Mouse (Mus musculus) brain, embryonic 14.5 days (tissue): ENCODE measurements around the gene Tspan11. TPM values are rescaled to one million over a fixed set of nuclear protein-coding genes. Genes with fewer than 3 reads are reported as not detected.

Experiments
- DNase-seq: peaks from one replicate; pipeline ENCODE4 v3.0.0-alpha.2; 2011; ENCODE audit warnings: low read depth
- CTCF ChIP-seq: fragments of 200-500 bp; IDR thresholded peaks from 2 replicates; pipeline ENCODE4 v1.5.1; 2012; ENCODE audit warnings: inconsistent platforms, mild to moderate bottlenecking, moderate library complexity, borderline replicate concordance; ENCODE audit not compliant: insufficient read depth, insufficient read length; ENCODE audit errors: extremely low read depth
- POLR2A ChIP-seq: fragments of 200-500 bp; IDR thresholded peaks from 2 replicates; pipeline ENCODE4 v1.6.1; 2012; ENCODE audit warnings: mild to moderate bottlenecking, inconsistent platforms, borderline replicate concordance; ENCODE audit not compliant: poor library complexity, insufficient read depth, insufficient read length, severe bottlenecking; ENCODE audit errors: extremely low read depth
- polyA plus RNA-seq: library from polyadenylated mRNA; depleted of rRNA; stranded (reverse); fragments of >200 nt; gene quantifications from 2 replicates; pipeline ENCODE4 v1.2.3, GENCODE M21; 2012

Tspan11 gene
- polyA plus RNA-seq, 1 experiment, result 8.0 TPM

- TF ChIP-seq POLR2A (no peak), CTCF (no peak)
Observed at GRCm38 (mm10) chr6:127933841-127934240, 46.5 kb downstream of the Tspan11 start.

GRCm38 (mm10) chr6:127935105-127935504 lies 47.7 kb downstream of the Tspan11 start:
- no peak for DNase-seq
- TF ChIP-seq CTCF, result no peak
- no peak for TF ChIP-seq POLR2A

More at GRCm38 (mm10) chr6:127933841-127934240, 46.5 kb downstream of the Tspan11 start:
- DNase-seq, result no peak

GRCm38 (mm10) chr6:127942421-127942820 lies 55.0 kb downstream of the Tspan11 start:
- TF ChIP-seq CTCF, result no peak
- DNase-seq, result no peak

GRCm38 (mm10) chr6:127945725-127946124 lies 58.3 kb downstream of the Tspan11 start:
- peak; percentile 83 for DNase-seq
- TF ChIP-seq CTCF (peak; percentile 92), POLR2A (no peak)

- DNase-seq, result no peak
- no peak for TF ChIP-seq CTCF
- no peak for TF ChIP-seq POLR2A
Observed at GRCm38 (mm10) chr6:127948656-127949055, 61.3 kb downstream of the Tspan11 start.

- TF ChIP-seq CTCF (no peak), POLR2A (no peak)
- DNase-seq, result no peak
Observed at GRCm38 (mm10) chr6:127949885-127950284, 62.5 kb downstream of the Tspan11 start.

- no peak for DNase-seq
- TF ChIP-seq CTCF, result no peak
- no peak for TF ChIP-seq POLR2A
Observed at GRCm38 (mm10) chr6:127953071-127953470, 65.7 kb downstream of the Tspan11 start.

- no peak for DNase-seq
- TF ChIP-seq POLR2A (no peak), CTCF (no peak)
Observed at GRCm38 (mm10) chr6:127956172-127956571, 68.8 kb downstream of the Tspan11 start.

- no peak for DNase-seq
- TF ChIP-seq POLR2A (no peak), CTCF (no peak)
Observed at GRCm38 (mm10) chr6:127960203-127960602, 72.8 kb downstream of the Tspan11 start.

- TF ChIP-seq POLR2A, result no peak
- peak; percentile 64 for TF ChIP-seq CTCF
- DNase-seq, result peak; percentile 63
Observed at GRCm38 (mm10) chr6:127965497-127965896, 78.1 kb downstream of the Tspan11 start.

- no peak for DNase-seq
- 0 out of 2 replicates have a peak, but pooled peaks have one; percentile 1 for TF ChIP-seq CTCF
- no peak for TF ChIP-seq POLR2A
Observed at GRCm38 (mm10) chr6:127969709-127970108, 82.3 kb downstream of the Tspan11 start.

GRCm38 (mm10) chr6:127970120-127970519 lies 82.7 kb downstream of the Tspan11 start:
- TF ChIP-seq POLR2A, result no peak
- TF ChIP-seq CTCF, result peak; percentile 99
- peak; percentile 86 for DNase-seq

- TF ChIP-seq POLR2A (no peak), CTCF (no peak)
- no peak for DNase-seq
Observed at GRCm38 (mm10) chr6:127970848-127971247, 83.5 kb downstream of the Tspan11 start.

- no peak for DNase-seq
- no peak for TF ChIP-seq POLR2A
- no peak for TF ChIP-seq CTCF
Observed at GRCm38 (mm10) chr6:127971931-127972330, 84.5 kb downstream of the Tspan11 start.
